Mouse (Mus musculus) heart, embryonic 10.5 days (tissue): ENCODE results near the gene Gm45234. TPM values are rescaled to one million over a fixed set of nuclear protein-coding genes. Genes with fewer than 3 reads are reported as not detected.

ENCODE experiments used
- DNase-seq: peaks from one replicate; pipeline ENCODE4 v3.0.0-alpha.2; 2017; ENCODE audit warnings: low spot score
- H3K27ac ChIP-seq: fragments of 300-500 bp; sonication (generic); 2 replicates; pipeline ENCODE4 v1.5.1; 2016; ENCODE audit warnings: mild to moderate bottlenecking
- H3K27me3 ChIP-seq: fragments of 300-500 bp; sonication (generic); 2 replicates; pipeline ENCODE4 v1.6.1; 2016; ENCODE audit warnings: mild to moderate bottlenecking; ENCODE audit not compliant: poor library complexity, insufficient read depth, severe bottlenecking
- H3K36me3 ChIP-seq: fragments of 300-500 bp; sonication (generic); 2 replicates; pipeline ENCODE4 v1.6.1; 2016; ENCODE audit warnings: mild to moderate bottlenecking, moderate library complexity
- H3K4me1 ChIP-seq: fragments of 300-500 bp; sonication (generic); 2 replicates; pipeline ENCODE4 v1.6.1; 2016; ENCODE audit warnings: mild to moderate bottlenecking
- H3K4me3 ChIP-seq: fragments of 300-500 bp; sonication (generic); 2 replicates; pipeline ENCODE4 v1.5.1; 2016; ENCODE audit warnings: mild to moderate bottlenecking, moderate library complexity
- H3K9me3 ChIP-seq: fragments of 300-500 bp; sonication (generic); 2 replicates; pipeline ENCODE4 v1.6.1; 2016; ENCODE audit warnings: mild to moderate bottlenecking, moderate library complexity
- WGBS: fragments of 180-500 bp; shearing (Covaris S2); methylation state at CpG from one replicate; pipeline ENCODE4 v1.1.7; 2016; 5-methylcytosine and 5-hydroxymethylcytosine counted together
- polyA plus RNA-seq: library from polyadenylated mRNA; unstranded; fragments of >200 nt; fragmentation: Nextera tagmentation; extraction: Ambion mirVana; gene quantifications from 2 replicates; pipeline ENCODE4 v1.2.1, GENCODE M21; 2016

Gm45234 gene
- polyA plus RNA-seq, 1 experiment from 2014 or later: not detected

DNA sequence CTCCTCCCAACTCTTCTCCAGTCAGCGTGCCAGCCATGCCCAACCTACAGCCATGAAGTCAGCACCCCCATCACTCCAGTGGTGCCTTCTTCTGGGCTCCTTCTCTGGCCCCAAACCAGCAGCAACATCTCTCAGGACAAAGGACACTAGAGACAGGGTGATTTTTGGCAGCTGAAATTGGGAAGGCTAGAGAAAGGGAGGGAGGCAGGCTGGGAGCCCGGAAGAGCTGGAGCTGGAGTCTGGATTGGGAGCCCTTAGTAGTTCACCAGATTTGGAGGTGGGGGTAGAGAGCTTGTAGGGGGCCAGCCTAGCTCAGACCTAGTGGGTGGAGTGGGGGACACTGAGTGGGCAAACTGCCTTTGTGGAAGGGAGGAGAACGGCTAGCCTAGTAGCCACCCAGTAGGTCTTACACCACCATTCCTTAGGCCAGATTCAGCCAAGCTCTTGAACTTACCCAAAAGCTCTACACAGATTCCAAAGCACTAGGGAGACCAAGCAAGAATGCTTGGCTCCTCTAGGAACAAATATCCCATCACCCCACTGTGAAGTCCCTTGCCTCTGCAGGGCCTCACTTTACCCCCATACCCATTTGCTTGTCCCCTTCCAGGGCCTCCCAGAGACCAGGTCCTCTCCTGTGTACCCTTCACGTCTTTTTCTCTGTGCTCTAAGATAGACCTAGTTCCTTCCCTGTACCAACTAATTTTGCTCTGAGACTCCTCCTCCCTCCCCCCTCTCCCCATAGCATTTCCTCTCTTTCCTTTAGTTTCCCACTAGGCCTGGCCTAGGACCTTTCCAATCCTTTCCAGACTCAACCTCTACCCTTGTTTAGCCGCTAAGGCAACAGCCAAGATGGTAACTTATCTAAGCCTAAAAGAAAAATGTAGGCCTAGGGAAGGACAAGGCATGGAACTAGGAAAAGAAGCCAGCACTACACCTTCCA is 2.4 kb upstream of the Gm45234 start:
- WGBS: 44% methylated on average over 5 of the region's 5 CpGs
- DNase-seq: no peak
- H3K36me3 ChIP-seq: no peaks in the 10 kb centered on the region
- peaks cover 50% of the 10 kb centered on the region for H3K4me1 ChIP-seq
- H3K27ac ChIP-seq: peak overlapping the region; percentile 98
- peak overlapping the region; percentile 92 for H3K4me3 ChIP-seq
- H3K9me3 ChIP-seq: no peaks in the 10 kb centered on the region
- H3K27me3 ChIP-seq: peaks cover 19% of the 10 kb centered on the region

DNA sequence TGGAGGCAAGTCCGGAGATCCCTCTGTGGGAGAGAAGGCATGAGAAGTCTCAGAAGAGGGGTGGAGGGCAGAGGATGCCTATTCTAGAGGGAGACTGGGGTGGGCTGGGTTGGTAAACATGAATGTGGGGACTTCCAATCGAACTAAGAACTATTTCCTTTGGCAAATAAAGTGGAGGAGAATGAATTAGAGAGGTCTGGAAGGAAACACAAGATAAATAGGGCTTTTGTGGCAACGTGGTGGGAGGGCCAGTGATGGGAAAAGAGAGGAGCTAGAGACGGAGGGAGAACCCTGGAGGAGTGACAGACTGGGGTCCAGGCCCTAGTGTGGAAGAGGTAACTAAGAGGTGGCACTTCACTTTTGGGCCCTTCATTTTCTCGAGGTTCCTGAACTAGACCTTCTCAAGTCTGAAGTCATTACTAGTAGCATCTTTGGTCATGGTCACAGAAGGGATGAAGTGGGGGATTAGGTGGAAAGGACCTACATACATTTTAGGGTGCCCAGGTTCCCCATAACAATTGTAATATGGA is 1.6 kb upstream of the Gm45234 start:
- peaks cover 50% of the 10 kb centered on the region for H3K4me1 ChIP-seq
- H3K36me3 ChIP-seq: no peaks in the 10 kb centered on the region
- H3K27ac ChIP-seq: peak overlapping the region; percentile 98
- H3K9me3 ChIP-seq: no peaks in the 10 kb centered on the region
- 10% methylated on average over 5 of the region's 5 CpGs for WGBS
- H3K4me3 ChIP-seq: peak overlapping the region; percentile 92
- DNase-seq: no peak
- peaks cover 11% of the 10 kb centered on the region; the same call in 1 of the 2 replicates for H3K27me3 ChIP-seq

DNA sequence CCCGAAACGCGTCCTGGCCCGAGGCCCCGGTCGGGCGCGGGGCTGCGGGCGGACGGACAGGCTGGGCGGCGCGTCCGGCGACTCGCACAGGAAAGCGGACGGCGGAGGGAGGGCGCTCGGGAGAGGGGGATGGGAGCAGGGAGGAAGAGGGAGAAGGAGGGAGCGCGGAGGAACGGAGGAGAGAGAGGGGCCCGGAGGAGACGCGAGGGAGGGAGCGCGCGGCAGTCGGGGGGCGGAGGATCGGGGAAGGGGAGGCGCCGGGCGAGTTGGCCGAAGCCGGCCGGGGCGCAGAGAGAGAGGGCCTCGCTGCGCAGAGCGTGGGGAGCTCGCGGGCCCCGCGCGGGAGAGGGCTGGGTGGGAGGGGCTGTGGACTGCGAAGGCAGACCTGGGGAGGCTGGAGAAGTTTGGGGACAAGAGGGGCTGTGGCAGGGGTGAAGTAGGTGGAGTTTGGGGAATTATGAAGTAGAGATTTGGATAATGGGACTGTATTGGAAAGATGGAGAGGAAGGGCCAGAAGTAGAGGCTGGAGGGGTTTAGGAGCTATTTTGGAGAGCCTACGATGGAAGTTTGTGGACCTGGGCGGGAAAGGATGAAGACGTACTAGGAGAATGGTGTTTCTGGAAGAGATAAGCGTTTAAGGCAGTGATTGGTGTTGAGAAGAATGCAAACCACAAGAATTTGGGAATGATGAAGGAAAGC is 980 bp upstream of the Gm45234 start:
- H3K36me3 ChIP-seq: no peaks in the 10 kb centered on the region
- H3K27ac ChIP-seq: peak overlapping the region; percentile 98
- WGBS: under 1% methylated on average over 51 of the region's 54 CpGs
- H3K4me1 ChIP-seq: peaks cover 50% of the 10 kb centered on the region
- no peaks in the 10 kb centered on the region for H3K9me3 ChIP-seq
- H3K27me3 ChIP-seq: peaks cover 7% of the 10 kb centered on the region; the same call in 1 of the 2 replicates
- DNase-seq: peak; percentile 91
- peak overlapping the region; percentile 92 for H3K4me3 ChIP-seq

DNA sequence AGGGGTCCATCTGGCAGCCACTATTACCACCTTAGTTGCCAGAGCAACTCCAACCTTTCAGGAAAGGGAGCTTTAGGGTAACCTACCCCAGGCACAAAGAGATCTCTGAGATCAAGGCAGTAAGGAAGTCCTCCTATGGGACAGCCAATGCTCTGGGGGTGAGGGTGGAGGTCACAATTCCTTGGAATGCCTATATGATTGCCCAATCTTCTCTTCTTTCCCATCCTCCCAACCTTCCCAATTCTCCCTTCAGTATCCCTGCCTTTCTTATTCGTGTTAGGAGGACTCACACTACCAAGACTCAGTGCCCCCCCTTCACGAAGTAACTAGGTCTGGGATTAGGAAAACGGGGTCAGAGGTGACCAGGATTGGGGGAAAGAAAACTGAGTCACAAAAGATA is 515 bp downstream of the Gm45234 start:
- Histone ChIP-seq H3K36me3 (no peaks in the 10 kb centered on the region), H3K27me3 (no peaks in the 10 kb centered on the region), H3K27ac (peak overlapping the region; percentile 98), H3K9me3 (no peaks in the 10 kb centered on the region), H3K4me3 (peak overlapping the region; percentile 92), H3K4me1 (peaks cover 50% of the 10 kb centered on the region)
- no peak for DNase-seq
- WGBS: 6% methylated on average over 3 of the region's 3 CpGs

DNA sequence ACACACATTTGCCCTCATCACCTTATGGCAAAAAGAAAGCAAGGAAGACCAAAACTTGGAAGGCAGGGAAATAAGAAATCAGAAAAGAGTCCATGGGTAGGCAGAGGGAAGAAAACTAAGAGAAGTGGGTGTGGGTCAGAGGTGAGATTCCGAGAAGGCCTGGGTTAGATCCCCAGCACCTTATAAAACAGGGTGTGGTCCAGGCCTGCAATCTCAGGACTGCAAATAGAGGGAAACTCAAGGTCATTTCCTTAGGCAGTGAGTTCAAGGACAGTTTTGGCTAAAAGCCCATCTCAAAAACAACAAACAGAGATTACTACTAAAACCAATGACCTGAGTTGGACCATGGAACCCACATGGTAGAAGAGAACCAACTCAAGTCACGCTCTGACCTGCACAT is 2.0 kb downstream of the Gm45234 start:
- no peaks in the 10 kb centered on the region for H3K9me3 ChIP-seq
- H3K36me3 ChIP-seq: peaks cover 10% of the 10 kb centered on the region
- no peak overlapping the region for H3K4me3 ChIP-seq
- no peak overlapping the region for H3K27ac ChIP-seq
- H3K4me1 ChIP-seq: peaks cover 43% of the 10 kb centered on the region
- 85% methylated on average over 2 of the region's 2 CpGs for WGBS
- H3K27me3 ChIP-seq: no peaks in the 10 kb centered on the region
- DNase-seq: no peak

DNA sequence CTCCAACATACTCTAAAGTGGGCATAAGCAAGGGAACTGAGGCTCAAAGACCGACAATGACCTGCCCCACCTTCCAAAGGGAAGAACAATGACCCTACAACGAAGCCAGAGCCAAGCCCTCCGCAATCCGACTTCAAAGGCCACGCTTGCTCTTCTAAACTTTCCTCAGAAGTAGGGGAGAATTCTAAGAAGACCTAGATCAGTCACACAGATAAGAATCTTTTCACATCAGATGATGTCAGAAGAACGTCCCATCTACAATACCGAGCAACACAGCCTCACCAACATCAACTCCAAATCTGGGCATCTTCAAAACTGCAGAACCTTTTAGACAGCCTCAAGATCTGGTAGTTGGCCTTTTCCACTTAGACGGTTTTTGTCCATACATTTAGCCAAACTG is 5.4 kb downstream of the Gm45234 start:
- Histone ChIP-seq H3K27me3 (no peaks in the 10 kb centered on the region), H3K4me3 (no peak overlapping the region), H3K27ac (no peak overlapping the region), H3K9me3 (no peaks in the 10 kb centered on the region), H3K36me3 (peaks cover 30% of the 10 kb centered on the region), H3K4me1 (peaks cover 31% of the 10 kb centered on the region)
- DNase-seq: no peak
- WGBS: 83% methylated on average over 8 of the region's 8 CpGs

DNA sequence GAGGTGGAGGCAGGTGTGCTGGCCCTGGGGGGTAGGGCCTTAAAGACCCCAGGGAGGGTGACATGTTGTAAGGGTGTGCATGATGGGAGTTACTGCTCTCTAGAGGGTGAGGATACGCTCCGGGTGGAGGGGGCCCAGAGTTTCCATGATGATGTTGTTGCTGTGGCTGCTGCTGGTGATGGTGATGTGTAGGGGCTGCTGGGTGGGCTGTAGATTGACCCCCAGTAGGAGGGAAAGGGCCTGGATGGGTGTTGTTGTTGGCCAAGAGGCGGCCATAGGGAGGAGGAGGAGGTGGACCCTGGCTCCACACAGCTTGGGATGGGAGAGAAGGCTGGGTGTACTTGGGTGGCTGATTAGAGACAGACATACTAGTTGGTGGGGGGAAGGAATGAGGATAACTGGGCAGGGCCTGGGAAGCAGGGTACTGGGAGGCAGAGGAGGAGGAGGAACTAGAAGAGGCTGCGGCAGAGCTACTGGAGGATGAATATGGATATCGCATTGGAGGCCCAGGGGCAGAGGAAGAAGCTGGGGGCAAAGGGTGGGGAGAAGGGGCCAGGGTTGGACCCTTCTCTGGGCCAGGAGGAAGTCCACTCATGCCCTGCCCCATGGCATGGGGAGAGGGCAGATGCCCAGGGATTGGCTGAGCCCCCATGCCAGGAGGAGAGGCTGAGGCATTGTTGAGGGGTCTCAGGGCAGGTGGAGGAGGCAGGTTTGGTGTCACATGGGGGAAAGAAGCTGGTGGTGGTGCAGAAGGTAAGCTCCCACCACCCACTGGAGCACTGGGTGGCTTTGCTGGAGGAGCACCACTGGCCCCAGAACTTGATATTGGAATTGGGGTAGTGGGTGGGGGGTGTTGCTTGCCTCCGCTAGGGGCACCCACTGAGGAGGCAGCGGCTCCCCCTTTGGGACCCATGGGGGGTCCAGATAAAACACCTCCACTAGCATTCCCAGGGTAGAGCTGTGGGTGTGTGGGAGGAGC is 8.9 kb downstream of the Gm45234 start:
- WGBS: 89% methylated on average over 7 of the region's 7 CpGs
- Histone ChIP-seq H3K4me1 (peaks cover 24% of the 10 kb centered on the region), H3K27ac (peak overlapping the region; percentile 5; the same call in 1 of the 2 replicates), H3K27me3 (no peaks in the 10 kb centered on the region), H3K4me3 (peak overlapping the region; percentile 75; the same call in 1 of the 2 replicates), H3K9me3 (no peaks in the 10 kb centered on the region), H3K36me3 (peaks cover 52% of the 10 kb centered on the region)
- no peak for DNase-seq

DNA sequence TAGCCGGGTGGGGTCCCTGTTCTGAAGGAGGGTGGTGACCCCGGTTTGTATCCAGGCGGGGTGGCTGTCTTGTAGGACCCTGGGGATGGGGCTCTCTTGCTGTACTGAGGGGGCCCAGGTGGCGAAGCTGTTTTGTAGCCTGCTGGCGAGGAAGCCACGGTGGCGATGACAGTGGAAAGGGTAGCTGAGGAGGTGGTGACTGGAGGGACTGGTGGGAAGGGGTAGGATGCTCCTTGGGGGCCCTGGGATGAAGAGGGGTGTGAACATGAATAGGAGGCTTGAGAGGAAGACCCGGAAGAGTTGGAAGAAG is 9.6 kb downstream of the Gm45234 start:
- Histone ChIP-seq H3K27me3 (no peaks in the 10 kb centered on the region), H3K9me3 (no peaks in the 10 kb centered on the region), H3K36me3 (peaks cover 52% of the 10 kb centered on the region), H3K27ac (peak overlapping the region; percentile 95), H3K4me1 (peaks cover 29% of the 10 kb centered on the region), H3K4me3 (peak overlapping the region; percentile 75)
- WGBS: 21% methylated on average over 8 of the region's 8 CpGs
- DNase-seq: no peak

DNA sequence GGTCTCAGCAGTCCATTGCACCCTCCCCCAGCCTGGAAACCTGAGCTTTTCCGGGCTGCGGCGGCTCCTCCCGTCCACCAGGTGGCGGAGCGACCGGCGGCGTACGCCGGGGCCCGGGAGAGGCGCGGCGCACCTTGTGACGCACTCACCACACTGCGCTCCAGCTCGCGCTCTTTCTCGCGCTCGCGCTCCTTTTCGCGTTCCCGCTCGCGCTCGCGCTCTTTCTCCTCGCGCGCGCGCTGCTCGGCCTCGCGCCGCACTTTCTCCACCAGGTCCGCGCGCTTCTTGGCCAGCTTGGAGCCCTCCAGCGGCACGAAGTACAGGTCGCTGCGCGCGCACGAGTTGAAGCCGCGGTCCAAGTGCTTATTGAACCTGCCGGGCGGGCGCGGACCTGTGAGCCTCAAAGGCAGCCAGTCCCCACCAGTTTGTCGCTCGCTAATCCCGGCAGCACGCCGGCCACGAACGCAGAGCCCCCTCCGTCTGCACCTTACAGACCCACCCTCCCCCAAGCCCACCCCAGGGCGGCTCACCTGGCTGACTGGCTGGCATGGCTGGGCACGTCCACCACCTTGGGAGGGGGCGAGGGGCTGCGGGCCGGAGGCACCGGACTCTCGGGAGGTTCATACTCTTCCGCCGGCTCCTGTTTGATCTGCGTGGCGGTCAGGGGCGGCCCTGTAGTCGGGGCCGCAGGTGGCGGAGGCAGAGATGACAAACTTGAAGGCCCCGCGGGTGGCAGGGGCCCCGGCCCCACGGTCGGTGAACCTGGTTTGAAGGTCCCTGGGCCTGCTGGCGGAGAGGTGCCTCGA is 10.1 kb downstream of the Gm45234 start:
- peaks cover 52% of the 10 kb centered on the region for H3K36me3 ChIP-seq
- H3K27me3 ChIP-seq: no peaks in the 10 kb centered on the region
- WGBS: under 1% methylated on average over 84 of the region's 85 CpGs
- peak overlapping the region; percentile 75 for H3K4me3 ChIP-seq
- H3K4me1 ChIP-seq: peaks cover 29% of the 10 kb centered on the region
- H3K27ac ChIP-seq: peak overlapping the region; percentile 95
- no peaks in the 10 kb centered on the region for H3K9me3 ChIP-seq
- peak; percentile 96 for DNase-seq

DNA sequence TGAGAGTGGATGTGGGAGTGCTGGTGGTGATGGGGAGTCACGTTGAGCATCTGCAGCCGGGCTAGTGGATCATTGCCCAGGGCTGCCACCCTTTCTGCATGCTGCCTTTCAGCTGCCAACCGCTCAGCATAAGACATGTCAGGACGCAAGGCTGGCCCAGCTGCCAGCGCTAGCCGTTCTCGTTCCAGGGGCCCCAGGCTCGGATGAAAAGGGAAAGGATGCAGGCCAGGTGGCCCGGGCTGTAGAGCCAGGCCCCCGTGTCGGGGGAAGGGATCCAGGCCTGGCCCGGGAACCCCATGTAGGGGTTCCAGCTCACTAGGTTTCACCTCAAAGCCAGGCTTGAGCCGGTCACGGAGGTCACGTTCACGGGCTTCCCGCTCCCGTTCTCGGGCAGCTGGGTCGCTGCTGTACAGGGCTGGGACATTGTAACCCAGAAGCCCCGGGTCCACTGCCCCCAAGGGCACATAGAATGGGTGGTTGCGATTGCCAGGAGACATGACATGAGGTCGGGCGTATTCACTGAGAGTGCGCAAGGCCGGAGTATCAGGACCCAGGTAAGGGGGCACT is 11.0 kb downstream of the Gm45234 start:
- Histone ChIP-seq H3K36me3 (peaks cover 51% of the 10 kb centered on the region), H3K9me3 (no peaks in the 10 kb centered on the region), H3K27ac (peak overlapping the region; percentile 95), H3K27me3 (no peaks in the 10 kb centered on the region), H3K4me3 (peak overlapping the region; percentile 75), H3K4me1 (peaks cover 32% of the 10 kb centered on the region)
- 69% methylated on average over 26 of the region's 26 CpGs for WGBS
- DNase-seq: no peak

DNA sequence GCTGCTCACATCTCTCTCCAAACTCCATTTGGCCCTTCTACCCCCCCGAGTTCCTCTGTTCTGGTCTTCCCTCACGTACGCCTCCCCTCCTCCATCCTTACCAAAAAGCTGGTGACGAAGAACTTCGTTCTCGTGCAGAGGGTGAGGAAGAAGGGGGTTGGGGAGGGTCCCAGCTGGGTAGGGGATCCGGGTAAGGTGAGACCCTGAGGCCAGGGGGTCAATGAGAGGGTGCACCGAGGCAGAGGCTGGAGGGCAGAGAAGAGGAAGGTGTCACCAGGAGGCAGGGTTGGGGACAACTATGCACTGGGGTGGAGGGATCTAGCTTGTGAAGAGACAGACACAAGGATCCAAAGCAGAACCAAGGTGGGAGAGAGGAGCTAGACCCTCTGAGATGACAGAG is 12.2 kb downstream of the Gm45234 start:
- no peak for DNase-seq
- Histone ChIP-seq H3K4me3 (no peak overlapping the region), H3K27me3 (no peaks in the 10 kb centered on the region), H3K36me3 (peaks cover 40% of the 10 kb centered on the region), H3K27ac (no peak overlapping the region), H3K4me1 (peaks cover 43% of the 10 kb centered on the region), H3K9me3 (no peaks in the 10 kb centered on the region)
- WGBS: 86% methylated on average over 8 of the region's 8 CpGs
